Mouse (Mus musculus) layer of hippocampus, adult 18-20 months (tissue): ENCODE measurements around the gene Polr1d. TPM values are rescaled to one million over a fixed set of nuclear protein-coding genes. Genes with fewer than 3 reads are reported as not detected.

Experiments
- DNase-seq, 2 experiments: peaks; one replicate each; pipeline ENCODE4 v3.0.0; 2022; ENCODE audit warnings: low spot score in 2 of 2
- total RNA-seq, 2 experiments: library from RNA; stranded (reverse); gene quantifications; 2 replicates each; pipeline ENCODE4 v1.2.3; 2021

Polr1d gene
- total RNA-seq, 2 experiments from 2014 or later = 64.6 to 69.8 TPM

DNA sequence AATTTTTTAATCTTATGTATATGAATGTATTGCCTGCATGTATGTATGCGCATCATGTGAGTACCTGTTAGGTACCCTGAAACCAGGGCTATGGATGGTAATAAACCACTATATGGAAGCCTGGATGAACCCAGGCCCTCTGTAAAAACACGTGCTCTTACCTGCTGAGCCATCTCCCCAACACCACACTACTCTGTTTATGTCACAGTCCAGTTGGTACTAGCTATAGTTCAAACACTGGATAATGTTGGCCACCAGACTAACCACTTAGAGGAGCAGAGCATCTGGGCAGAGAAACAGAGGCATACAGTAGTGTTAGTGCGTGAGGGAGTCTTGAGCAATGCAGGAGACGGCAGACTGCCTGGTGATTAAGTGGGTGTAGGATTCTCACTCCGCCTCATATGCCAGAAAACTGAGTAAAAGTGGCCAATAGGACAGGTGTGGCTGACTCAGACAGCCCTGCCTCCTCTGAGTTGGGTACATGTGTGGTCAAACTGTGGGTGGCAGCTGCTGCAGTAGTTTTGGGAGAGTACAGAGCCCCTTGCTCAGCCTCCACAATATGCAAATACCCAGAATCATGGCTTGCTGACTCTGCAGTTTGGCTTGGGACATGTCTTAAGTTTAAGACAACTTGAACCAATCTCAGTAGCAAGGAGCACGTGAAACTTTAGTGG is 21.1 kb upstream of the Polr1d start:
- peak in 1 of 2 experiments; percentile 32 for DNase-seq

- no peak for DNase-seq
Observed at GRCm38 (mm10) chr5:147056712-147057290, 20.0 kb upstream of the Polr1d start.

DNA sequence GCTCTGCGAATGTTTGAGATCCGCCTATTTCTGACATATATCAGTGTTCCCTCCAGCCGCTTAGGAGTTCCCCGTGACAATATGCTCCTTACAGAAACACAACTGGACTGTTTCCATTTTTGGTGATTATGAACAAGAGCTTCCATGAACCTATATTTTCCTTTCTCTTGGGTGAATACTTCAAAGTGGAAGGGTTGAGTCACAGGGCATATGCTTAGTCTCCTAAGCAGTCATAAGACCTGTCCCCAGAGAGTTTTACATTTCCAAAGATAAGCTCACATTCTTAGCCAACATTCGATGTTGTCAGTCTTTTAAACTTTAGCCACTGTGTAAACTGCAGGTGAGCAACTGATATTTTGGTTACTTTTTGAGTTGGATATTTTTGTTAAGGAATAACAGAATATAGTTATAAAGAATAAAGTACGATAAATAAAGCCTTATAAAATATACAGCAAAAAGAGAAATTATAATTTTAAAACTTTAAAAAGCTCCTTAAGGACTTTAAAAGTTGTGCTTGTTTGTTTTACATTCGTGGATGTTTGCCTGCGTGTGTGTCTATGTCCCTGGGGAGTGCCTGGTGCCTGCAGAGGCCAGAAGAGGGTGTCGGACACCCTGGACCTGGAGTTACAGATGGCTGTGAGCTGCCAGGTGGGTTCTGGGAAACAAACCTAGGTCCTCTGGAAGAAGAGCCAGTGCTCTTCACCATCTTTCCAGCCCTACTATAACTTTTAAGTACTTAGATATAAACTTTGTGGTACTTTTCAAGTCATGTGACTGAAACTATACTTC is 19.0 kb upstream of the Polr1d start:
- DNase-seq = no peak

DNA sequence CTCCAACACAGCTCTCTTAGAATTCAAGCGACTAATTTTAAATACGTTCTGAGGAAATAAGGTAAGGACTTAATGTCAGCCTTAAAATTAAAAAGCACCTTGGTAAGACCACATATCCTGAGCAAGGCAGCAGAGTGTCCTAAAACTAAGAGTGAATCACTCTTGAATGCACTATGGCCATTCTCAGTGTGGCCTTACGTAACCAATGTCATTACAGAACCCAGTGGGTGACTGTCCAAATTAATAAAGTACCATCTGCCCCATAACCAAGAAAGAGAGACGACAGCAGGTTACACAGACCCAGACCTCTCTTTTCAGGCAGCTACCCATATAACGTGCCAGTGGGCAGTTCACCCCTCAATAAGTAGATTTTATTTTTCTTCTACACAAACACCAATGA is 18.2 kb upstream of the Polr1d start:
- DNase-seq = no peak

DNA sequence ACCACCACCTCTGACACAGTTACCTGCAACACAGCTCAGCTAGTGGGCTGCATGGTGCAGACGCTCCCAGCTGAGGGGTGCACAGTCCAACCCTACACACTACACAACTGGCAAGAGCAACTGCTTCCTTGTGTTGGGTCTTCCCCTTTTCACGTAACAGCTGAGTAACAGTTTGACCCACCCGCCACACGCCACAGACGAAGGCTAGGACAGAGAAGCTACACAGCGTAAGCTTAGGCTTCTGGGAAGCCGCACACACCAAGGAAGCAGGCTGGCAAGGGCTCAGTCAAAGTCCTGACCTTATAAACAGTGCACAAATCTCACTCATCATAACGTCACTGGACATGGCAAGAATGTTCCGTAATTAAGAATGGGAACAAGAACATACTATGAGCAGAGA is 17.5 kb upstream of the Polr1d start:
- no peak for DNase-seq

GRCm38 (mm10) chr5:147060024-147060423 is 16.8 kb upstream of the Polr1d start:
- DNase-seq = no peak

DNA sequence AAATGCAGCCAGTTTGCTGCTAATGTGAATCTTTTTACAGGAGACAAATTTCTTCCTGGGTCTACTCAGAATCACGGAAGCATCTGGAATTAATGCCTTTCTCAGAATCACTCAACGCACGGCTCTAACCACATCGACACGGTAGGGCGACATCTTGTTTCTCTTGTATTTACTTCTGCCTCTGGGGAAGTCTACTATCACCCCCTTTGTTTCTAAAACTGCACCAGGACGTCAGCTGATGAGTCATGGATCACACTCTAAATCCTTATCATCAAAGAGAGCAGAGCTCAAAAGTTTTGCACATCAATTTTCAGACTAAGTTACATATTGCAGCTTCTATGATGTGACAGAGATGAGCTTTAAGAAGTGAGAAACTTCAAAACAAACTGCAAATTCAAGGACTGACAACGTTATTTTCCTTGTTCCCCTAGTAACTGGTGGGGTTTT is 13.6 kb upstream of the Polr1d start:
- no peak for DNase-seq

DNA sequence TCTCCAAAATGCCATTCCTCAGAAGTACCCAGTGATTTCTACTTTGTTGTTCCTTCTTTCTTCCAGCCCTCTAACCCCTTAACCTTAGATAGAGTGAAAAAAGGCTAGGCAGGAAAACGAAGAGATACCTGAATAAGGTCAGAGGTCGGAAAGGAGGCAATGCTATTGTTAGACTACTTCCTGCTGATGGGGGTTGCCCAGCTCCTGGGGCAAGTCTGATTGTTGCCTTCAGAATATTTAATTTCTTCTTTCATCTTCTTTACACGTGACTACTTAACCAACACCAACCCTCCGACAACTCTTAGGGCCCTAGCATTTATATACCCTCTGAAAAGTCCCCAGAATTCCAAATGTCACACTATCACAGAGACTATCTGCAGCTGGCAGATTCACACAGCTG is 10.7 kb upstream of the Polr1d start:
- no peak for DNase-seq

DNA sequence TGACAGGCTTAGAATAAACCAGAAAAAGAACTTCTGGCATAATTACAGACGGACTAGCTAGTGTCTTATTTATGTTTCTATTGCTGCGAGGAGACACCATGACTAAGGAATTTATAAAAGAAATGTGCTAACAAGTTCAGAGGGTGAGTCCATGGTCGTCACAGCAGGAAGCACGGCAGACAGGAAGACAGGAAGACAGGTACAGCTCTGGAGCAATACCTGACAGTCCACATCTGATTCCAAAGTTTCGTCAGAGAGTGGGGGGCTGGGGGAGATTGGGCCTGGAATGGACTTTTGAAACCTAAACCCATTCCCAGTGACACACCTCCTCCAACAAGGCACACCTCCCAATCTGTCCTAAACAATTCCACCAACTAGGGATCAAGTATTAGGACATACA is 9.9 kb upstream of the Polr1d start:
- DNase-seq = no peak

GRCm38 (mm10) chr5:147068876-147069275 is 8.0 kb upstream of the Polr1d start:
- DNase-seq = peak; percentile 81 to 93

GRCm38 (mm10) chr5:147070791-147071516 is 5.9 kb upstream of the Polr1d start:
- DNase-seq = no peak

DNA sequence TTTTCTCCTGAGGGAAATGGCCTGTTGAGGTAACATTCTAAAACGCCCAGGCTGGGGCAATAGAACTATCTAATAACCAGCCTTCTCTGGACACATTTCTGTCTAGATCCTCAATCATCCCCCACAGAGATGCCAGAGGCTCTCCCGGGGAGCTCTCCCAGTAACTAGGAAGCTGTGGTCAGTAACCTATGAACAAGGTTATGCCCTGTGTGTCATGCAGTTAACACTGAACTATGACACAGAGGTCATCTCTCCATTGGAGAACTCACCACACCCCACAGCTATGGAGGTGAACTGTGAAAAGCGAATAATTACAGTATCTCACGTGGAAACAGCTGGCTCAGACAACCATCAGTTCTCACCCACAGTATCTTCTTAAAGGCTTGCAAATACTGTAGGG is 5.0 kb upstream of the Polr1d start:
- no peak for DNase-seq

- DNase-seq = no peak
Observed at GRCm38 (mm10) chr5:147073805-147074204, 3.0 kb upstream of the Polr1d start.

DNA sequence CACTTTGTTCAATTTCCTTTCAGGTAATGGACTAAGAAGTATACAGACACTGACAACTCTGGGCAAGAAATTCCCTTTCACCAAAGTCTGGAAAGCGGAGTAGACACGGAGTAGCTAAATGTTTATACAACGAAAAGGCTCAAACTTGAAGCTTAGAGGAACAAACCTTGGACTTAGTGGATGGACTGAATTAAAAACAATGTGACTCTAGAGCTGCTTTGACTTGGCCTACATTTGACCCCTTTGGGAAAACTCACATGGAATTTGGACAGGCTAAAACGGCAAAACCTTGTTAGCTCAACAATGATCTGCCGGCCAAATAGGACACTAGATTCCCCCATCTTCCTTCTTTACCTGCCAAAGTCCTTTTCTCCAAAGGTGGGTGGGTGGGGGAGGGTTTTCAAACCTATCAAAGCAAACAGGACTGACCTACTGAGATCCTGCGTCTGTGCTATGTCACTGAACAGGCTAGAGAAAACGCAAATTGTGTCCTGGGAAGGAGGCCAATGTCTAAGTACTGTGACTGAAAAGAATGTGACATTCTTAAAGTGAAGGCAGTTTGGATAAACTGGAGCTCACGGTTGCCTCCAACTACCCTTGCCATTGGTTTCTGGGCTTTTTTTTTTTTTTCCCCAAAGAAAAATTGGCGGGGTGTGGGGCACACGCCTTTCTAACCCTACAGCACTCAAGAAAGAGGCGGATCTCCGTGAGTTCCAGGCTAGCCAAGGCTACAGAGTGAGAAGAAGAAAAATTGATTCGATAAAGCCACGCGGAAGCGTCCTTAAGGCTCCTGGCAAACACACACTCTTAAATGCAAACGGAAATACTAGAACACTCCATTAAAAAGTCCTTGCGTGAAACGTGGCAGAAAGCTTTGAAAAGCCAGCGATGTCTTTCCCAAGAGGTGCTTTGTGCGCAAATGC is 1.5 kb upstream of the Polr1d start:
- no peak for DNase-seq

GRCm38 (mm10) chr5:147076026-147076798 is 638 bp upstream of the Polr1d start, which contains the start of gene Lnx2:
Lnx2 (minus strand) TSS chr5:147076586.
- DNase-seq = peak; percentile 98 to 99

DNA sequence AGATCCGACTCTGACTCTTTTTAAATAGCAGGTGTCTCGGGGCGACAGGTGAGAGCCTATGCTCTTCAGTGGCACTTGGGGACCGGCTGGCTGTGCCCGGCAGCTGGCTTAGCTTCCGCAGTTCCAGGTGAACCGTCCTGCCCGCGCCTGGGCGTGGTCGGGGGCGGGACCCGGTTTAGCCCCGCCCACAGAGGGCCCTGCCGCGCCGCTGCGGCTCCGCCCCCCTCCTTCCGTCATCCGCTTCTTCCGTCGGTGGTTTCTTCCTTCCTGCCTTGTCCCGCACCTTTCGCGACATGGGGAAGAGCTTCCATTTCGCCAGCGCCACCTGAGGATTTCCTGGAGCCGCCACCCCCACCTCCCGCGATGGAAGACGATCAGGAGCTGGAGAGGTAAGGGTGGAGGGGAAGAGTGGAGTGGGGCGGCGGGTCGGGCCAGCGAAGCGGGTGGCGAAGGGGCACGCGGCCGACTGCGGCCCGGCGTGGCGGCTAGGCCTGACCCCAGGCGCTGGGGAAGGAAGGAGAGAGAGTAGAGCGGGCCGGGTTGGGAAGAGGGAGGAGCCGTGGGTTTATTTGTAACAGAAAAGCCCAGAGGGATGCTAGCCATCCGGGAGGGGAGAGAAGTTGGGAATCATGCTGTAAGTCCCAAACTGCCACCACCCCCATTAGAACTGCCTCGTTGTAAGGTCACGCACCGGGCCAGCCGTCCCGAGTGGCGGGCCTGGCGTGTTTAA is 620 bp downstream of the Polr1d start:
- peak; percentile 85 to 91 for DNase-seq

DNA sequence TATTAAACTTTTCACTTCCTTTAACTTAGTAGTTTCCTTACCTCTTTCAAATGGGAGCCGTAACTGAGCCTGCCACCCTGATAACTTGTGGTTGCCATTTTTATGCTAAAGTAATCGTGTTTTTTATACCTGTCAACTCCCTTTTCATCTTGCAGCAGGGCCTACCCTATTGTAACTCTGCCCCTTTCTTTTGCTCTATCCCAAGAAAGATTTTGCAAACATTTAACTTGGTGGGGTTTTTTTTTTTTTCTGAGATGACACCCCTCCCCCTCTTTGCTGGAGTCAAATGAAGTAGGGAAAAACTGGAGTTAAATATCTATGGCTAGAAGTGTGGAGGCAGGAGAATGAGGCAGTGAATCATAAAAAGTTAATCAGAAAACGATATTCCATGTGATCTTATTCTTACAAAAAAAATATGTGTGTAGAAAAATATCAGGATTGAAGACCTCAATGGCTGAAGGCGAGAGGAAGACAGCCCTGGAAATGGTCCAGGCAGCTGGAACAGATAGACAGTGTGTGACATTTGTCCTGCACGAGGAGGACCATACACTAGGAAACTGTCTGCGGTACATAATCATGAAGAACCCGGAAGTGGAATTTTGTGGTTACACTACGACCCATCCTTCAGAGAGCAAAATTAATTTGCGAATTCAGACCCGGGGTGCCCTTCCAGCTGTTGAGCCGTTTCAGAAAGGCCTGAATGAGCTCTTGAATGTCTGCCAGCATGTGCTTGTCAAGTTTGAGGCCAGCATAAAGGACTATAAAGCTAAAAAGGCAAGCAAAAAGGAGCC is 1.5 kb downstream of the Polr1d start:
- DNase-seq = no peak

DNA sequence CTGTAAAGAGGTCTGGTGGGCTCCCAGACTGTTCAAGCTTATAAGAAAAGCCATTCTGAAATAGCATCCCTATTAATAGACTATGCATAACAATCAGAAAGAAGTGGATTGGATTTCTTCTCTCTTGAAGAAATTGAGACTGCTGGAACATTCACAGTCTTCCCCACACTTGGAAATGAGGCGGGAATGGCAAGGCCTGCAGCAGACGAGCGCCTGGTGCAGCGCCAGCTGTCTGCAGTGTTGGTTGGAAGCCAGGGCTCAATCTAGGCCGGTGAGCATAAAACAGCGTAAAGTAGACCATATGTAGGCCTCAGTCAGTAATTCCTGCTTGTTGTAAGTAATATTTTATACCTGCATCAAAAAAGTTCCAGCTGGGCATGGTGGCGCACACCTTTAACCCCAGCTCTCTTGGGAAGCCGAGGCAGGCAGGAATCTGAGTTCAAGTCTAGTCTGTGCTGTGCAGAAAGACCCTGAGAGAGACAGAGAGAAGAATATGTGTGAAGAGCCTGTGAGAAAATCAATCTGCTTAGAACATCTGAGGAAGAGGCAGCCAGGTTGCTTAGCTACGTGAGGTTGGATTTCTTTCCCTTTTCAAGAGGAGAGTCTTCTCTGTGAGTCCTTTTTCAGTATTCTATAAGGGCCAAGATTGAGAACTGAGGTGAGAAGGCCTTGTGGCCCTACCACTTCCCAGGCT is 8.5 kb downstream of the Polr1d start:
- DNase-seq = peak; percentile 50 to 68
